Mouse (Mus musculus): Measurements from ENCODE around the gene Hdlbp.
"Not testable (repeated sequence)": the region's sequence is repeated elsewhere in the genome, so short reads cannot be mapped to it uniquely, and the experiment has no call there.

Hdlbp gene

GRCm38 (mm10) chr1:93453721-93454255 is 24.8 kb downstream of the Hdlbp start:
- in situ Hi-C loops (cut with MboI; ENCODE audit: unreplicated experiment in 2 of 2): no loop called here

- in situ Hi-C loops (cut with MboI; ENCODE audit: unreplicated experiment in 2 of 2): not testable (repeated sequence)
Observed at GRCm38 (mm10) chr1:93450118-93450517, 28.5 kb downstream of the Hdlbp start.

GRCm38 (mm10) chr1:93445822-93446162 is 32.8 kb downstream of the Hdlbp start:
- in situ Hi-C loops (cut with MboI; ENCODE audit: unreplicated experiment in 2 of 2): no loop called here

GRCm38 (mm10) chr1:93445111-93445821 is 33.3 kb downstream of the Hdlbp start:
- in situ Hi-C loops (cut with MboI; ENCODE audit: unreplicated experiment in 2 of 2): no loop called here

GRCm38 (mm10) chr1:93444405-93445110 is 34.1 kb downstream of the Hdlbp start:
- in situ Hi-C loops (cut with MboI; ENCODE audit: unreplicated experiment in 2 of 2): no loop called here

- in situ Hi-C loops (cut with MboI; ENCODE audit: unreplicated experiment in 2 of 2): loop anchor here in 1 of 2 experiments (10.0 kb wide), 1 partner anchor 55 kb away; no protein-coding TSS in a partner anchor
Observed at GRCm38 (mm10) chr1:93439321-93439720, 39.3 kb downstream of the Hdlbp start.

GRCm38 (mm10) chr1:93432087-93432486 is 46.5 kb downstream of the Hdlbp start:
- in situ Hi-C loops (cut with MboI; ENCODE audit: unreplicated experiment in 2 of 2): loop anchor here in 1 of 2 experiments (10.0 kb wide), 1 partner anchor 63 kb away; no protein-coding TSS in a partner anchor

- in situ Hi-C loops (cut with MboI; ENCODE audit: unreplicated experiment in 2 of 2): no loop called here
Observed at GRCm38 (mm10) chr1:93403403-93403802, 75.2 kb downstream of the Hdlbp start.

GRCm38 (mm10) chr1:93401191-93402052 is 77.2 kb downstream of the Hdlbp start:
- in situ Hi-C loops (cut with MboI; ENCODE audit: unreplicated experiment in 2 of 2): no loop called here

GRCm38 (mm10) chr1:93388906-93389305 is 89.7 kb downstream of the Hdlbp start:
- in situ Hi-C loops (cut with MboI; ENCODE audit: unreplicated experiment in 2 of 2): no loop called here

GRCm38 (mm10) chr1:93387198-93387597 is 91.4 kb downstream of the Hdlbp start:
- in situ Hi-C loops (cut with MboI; ENCODE audit: unreplicated experiment in 2 of 2): no loop called here

GRCm38 (mm10) chr1:93379117-93379516 is 99.5 kb downstream of the Hdlbp start:
- in situ Hi-C loops (cut with MboI; ENCODE audit: unreplicated experiment in 2 of 2): no loop called here

GRCm38 (mm10) chr1:93377307-93377706 is 101.3 kb downstream of the Hdlbp start:
- in situ Hi-C loops (cut with MboI; ENCODE audit: unreplicated experiment in 2 of 2): no loop called here

- in situ Hi-C loops (cut with MboI; ENCODE audit: unreplicated experiment in 2 of 2): no loop called here
Observed at GRCm38 (mm10) chr1:93373665-93374064, 105.0 kb downstream of the Hdlbp start, which contains the start of gene Ano7. Gene Ano7 (plus strand): TSS chr1:93373930.

GRCm38 (mm10) chr1:93365641-93366040 is 113.0 kb downstream of the Hdlbp start:
- in situ Hi-C loops (cut with MboI; ENCODE audit: unreplicated experiment in 2 of 2): no loop called here

- in situ Hi-C loops (cut with MboI; ENCODE audit: unreplicated experiment in 2 of 2): loop anchor here in 1 of 2 experiments (5.0 kb wide), 1 partner anchor 45 kb away; no protein-coding TSS in a partner anchor
Observed at GRCm38 (mm10) chr1:93362661-93363060, 116.0 kb downstream of the Hdlbp start.
